Mouse (Mus musculus): ENCODE data around the gene Hmga2. TPM values are rescaled to one million over a fixed set of nuclear protein-coding genes. Genes with fewer than 3 reads are reported as not detected.
"Not testable (repeated sequence)": the region's sequence is repeated elsewhere in the genome, so short reads cannot be mapped to it uniquely, and the experiment has no call there.

Gene Hmga2
- polyA plus RNA-seq, 1 experiment from 2014 or later = 12.5 TPM

- no peak for TF ChIP-seq CTCF (IDR thresholded peaks at IDR 0.05)
- ChIA-PET POLR2A (no interaction called here), CTCF (no interaction called here)
- DNase-seq (ENCODE audit: low read depth, low spot score) (no peak), ATAC-seq (no peak)
- H3K27me3 ChIP-seq = no peaks in the 10 kb centered on the region
- in situ Hi-C loops (cut with MboI; ENCODE audit: low pct_unique_long_range_greater_than_20kb) = no loop called here
These were observed 121.7 kb downstream of the Hmga2 start for GRCm38 (mm10) chr10:120354523-120355030.

- POLR2A ChIA-PET = no interaction called here
- CTCF ChIA-PET = interaction anchor here (1.3 kb wide), 1 partner anchor 24 kb away, joined by 4 read pairs; no protein-coding TSS in a partner anchor
- peaks cover 2% of the 10 kb centered on the region for H3K27me3 ChIP-seq
- in situ Hi-C loops (cut with MboI; ENCODE audit: low pct_unique_long_range_greater_than_20kb) = no loop called here
- TF ChIP-seq CTCF (IDR thresholded peaks at IDR 0.05) = no peak
- DNase-seq (ENCODE audit: low read depth, low spot score) (no peak), ATAC-seq (no peak)
These were observed 130.9 kb downstream of the Hmga2 start for GRCm38 (mm10) chr10:120345325-120345724.

- CTCF ChIA-PET = interaction anchor here (1.3 kb wide), 1 partner anchor 24 kb away, joined by 4 read pairs; no protein-coding TSS in a partner anchor
- in situ Hi-C loops (cut with MboI; ENCODE audit: low pct_unique_long_range_greater_than_20kb) = no loop called here
- H3K27me3 ChIP-seq = peaks cover 2% of the 10 kb centered on the region
- no peak for TF ChIP-seq CTCF (IDR thresholded peaks at IDR 0.05)
- POLR2A ChIA-PET = no interaction called here
- DNase-seq (ENCODE audit: low read depth, low spot score) (no peak), ATAC-seq (no peak)
These were observed 131.5 kb downstream of the Hmga2 start for GRCm38 (mm10) chr10:120344558-120345318.

DNA sequence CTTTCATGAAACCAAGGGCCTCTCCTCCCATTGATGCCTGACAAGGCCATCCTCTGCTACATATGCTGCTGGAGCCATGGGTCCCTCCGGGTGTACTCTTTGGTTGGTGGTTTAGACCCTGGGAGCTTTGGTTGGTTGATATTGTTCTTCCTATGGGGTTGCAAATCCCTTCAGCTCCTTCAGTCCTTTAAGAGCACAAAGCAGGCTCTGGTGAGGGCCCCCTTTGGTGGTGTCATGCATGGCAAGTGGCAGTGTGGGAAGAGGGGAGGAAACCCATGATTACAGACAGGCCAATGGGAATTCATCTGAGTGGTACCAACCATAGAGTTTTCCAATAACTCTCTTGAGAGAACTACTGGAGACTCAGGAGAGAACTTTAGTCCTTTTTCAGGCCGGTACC lies 136.4 kb downstream of the Hmga2 start:
- POLR2A ChIA-PET = interaction anchor here (0.6 kb wide), 1 partner anchor 30 kb away, joined by 6 read pairs; no protein-coding TSS in a partner anchor
- H3K27me3 ChIP-seq; ATAC-seq; DNase-seq (ENCODE audit: low read depth, low spot score); in situ Hi-C loops (cut with MboI; ENCODE audit: low pct_unique_long_range_greater_than_20kb): not testable (repeated sequence)
- CTCF ChIA-PET = interaction anchor here (0.6 to 1.2 kb wide), 2 partner anchors 27 to 536 kb away, joined by 3 read pairs; no protein-coding TSS in a partner anchor

DNA sequence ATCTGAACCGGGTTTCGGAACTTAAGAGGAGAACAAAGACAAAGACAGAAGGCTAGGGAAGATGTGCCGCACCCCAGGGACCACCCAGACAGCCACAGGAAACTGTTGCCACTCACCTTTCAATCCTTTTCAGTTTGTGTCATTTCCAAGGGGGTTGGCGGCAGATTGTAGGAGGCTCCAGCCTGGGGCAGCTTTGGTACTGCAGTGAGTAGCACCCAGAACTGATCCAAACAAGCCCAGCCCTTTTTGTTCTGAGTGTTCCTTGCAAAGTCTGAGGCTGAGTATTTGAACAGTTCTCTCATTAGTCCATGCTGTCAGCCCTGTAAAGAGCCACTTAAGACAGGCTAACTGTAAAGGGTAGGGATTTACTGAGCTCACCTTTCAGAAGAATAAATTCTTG lies 136.9 kb downstream of the Hmga2 start:
- DNase-seq (ENCODE audit: low read depth, low spot score) (no peak), ATAC-seq (no peak)
- in situ Hi-C loops (cut with MboI; ENCODE audit: low pct_unique_long_range_greater_than_20kb) = no loop called here
- POLR2A ChIA-PET = interaction anchor here (0.6 kb wide), 1 partner anchor 1619 kb away, joined by 4 read pairs; no protein-coding TSS in a partner anchor
- CTCF ChIA-PET = interaction anchor here (0.6 to 1.2 kb wide), 2 partner anchors 28 to 537 kb away, joined by 3 read pairs; no protein-coding TSS in a partner anchor
- TF ChIP-seq CTCF (IDR thresholded peaks at IDR 0.05) = no peak
- no peaks in the 10 kb centered on the region for H3K27me3 ChIP-seq

DNA sequence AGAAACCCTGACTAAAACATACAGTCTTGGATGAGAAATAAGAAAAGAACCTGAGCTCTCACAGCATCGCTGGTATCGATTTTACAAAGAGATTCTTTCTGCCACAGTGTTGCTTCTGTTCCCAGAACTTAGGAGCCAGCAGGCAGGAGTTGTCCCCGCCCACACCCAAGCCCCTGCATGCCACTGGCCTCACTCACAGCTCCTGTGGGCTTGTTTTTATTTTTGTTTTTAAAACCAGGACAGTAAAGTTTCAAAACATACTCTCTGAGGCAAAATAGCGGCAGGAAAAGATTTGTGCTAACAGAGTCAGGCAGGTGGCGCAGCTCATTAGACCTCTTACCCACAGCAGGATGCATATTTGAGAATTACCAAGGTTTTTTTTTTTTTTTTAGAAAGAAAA lies 137.4 kb downstream of the Hmga2 start:
- POLR2A ChIA-PET = interaction anchor here (0.6 kb wide), 1 partner anchor 1620 kb away, joined by 4 read pairs; no protein-coding TSS in a partner anchor
- in situ Hi-C loops (cut with MboI; ENCODE audit: low pct_unique_long_range_greater_than_20kb) = no loop called here
- CTCF ChIA-PET = interaction anchor here (1.2 kb wide), 1 partner anchor 28 kb away, joined by 3 read pairs; no protein-coding TSS in a partner anchor
- no peak for TF ChIP-seq CTCF (IDR thresholded peaks at IDR 0.05)
- H3K27me3 ChIP-seq = no peaks in the 10 kb centered on the region
- DNase-seq (ENCODE audit: low read depth, low spot score) (no peak), ATAC-seq (no peak)

GRCm38 (mm10) chr10:120338431-120338830 lies 137.8 kb downstream of the Hmga2 start:
- H3K27me3 ChIP-seq; in situ Hi-C loops (cut with MboI; ENCODE audit: low pct_unique_long_range_greater_than_20kb); DNase-seq (ENCODE audit: low read depth, low spot score); CTCF ChIA-PET; POLR2A ChIA-PET; ATAC-seq: not testable (repeated sequence)

DNA sequence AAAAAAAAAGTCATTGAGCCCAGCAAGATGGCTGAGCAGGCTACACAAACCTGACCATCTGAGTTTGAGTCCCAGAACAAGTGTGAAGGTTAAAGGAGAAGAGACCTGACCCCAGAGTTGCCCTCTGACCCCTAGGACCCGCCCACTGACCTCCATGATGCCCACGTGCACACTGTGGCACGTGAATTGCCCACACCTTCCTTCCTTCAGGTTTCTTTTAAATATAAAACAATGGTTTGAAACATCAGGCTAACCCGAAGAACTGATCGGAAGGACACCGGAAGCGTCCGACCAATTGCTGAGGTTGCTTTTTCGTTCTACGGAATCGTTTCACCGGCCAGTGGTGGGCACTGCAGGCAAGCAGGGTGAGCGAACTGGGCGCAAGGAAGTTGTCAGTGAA lies 148.3 kb downstream of the Hmga2 start:
- in situ Hi-C loops (cut with MboI; ENCODE audit: low pct_unique_long_range_greater_than_20kb) = no loop called here
- CTCF ChIA-PET = no interaction called here
- DNase-seq (ENCODE audit: low read depth, low spot score) (no peak), ATAC-seq (no peak)
- POLR2A ChIA-PET = no interaction called here
- H3K27me3 ChIP-seq = no peaks in the 10 kb centered on the region
- no peak for TF ChIP-seq CTCF (IDR thresholded peaks at IDR 0.05)

- ATAC-seq (no peak), DNase-seq (ENCODE audit: low read depth, low spot score) (no peak)
- ChIA-PET POLR2A (no interaction called here), CTCF (no interaction called here)
- no peak for TF ChIP-seq CTCF (IDR thresholded peaks at IDR 0.05)
- in situ Hi-C loops (cut with MboI; ENCODE audit: low pct_unique_long_range_greater_than_20kb) = no loop called here
- H3K27me3 ChIP-seq = no peaks in the 10 kb centered on the region
These were observed 152.6 kb downstream of the Hmga2 start for GRCm38 (mm10) chr10:120323584-120324203.

DNA sequence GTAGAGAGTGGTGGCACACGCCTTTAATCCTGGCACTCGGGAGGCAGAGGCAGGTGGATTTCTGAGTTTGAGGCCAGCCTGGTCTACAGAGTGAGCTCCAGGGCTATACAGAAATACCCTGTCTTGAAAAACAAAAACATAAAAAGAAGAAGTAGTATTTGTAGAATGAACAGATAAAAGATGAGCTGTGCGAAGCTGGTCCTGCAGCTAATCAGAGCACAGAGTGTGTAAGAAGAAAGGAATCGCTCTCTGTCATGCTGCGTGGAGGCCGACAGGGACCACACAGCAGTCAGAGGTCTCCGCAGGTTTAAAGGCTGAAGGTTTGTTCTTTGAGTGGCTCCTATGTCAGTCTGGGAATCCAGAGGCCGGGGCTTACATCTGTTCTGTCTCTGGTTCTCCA lies 153.5 kb downstream of the Hmga2 start:
- TF ChIP-seq CTCF (IDR thresholded peaks at IDR 0.05) = no peak
- POLR2A ChIA-PET = interaction anchor here (0.6 kb wide), 1 partner anchor 312 kb away, joined by 6 read pairs; no protein-coding TSS in a partner anchor
- DNase-seq (ENCODE audit: low read depth, low spot score) = no peak
- no peak for ATAC-seq
- CTCF ChIA-PET = no interaction called here
- in situ Hi-C loops (cut with MboI; ENCODE audit: low pct_unique_long_range_greater_than_20kb) = no loop called here
- H3K27me3 ChIP-seq = no peaks in the 10 kb centered on the region

DNA sequence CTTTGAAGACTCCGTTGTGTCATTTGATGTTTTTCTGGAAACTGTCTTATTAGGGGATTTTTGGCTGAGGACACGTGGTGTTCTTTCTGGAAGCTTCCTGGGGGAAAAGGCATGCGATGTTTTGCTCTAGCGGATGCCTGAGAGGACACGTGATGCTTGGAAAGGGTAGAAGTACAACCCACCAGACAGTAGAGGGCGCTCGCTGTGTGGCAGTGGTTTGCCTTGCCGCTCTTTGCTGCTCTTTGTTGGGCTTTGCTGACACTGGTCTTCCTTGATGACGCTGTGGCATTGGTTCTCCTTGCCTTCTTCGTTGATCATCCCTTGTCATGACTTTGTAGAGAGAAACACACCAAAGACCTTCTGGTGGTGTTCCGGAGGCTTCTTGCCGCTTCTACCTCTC lies 156.7 kb downstream of the Hmga2 start:
- ChIA-PET POLR2A (no interaction called here), CTCF (no interaction called here)
- TF ChIP-seq CTCF (IDR thresholded peaks at IDR 0.05) = peak; percentile 38

More for the DNA sequence above, 156.7 kb downstream of the Hmga2 start:
- H3K27me3 ChIP-seq = no peaks in the 10 kb centered on the region
- in situ Hi-C loops (cut with MboI; ENCODE audit: low pct_unique_long_range_greater_than_20kb) = no loop called here
- ATAC-seq (no peak), DNase-seq (ENCODE audit: low read depth, low spot score) (no peak)

Other genes starting within 250 kb of the Hmga2 start
- gene Llph, start 249.4 kb downstream of the Hmga2 start, polyA plus RNA-seq (2021) = 41.9 TPM

All from Patski (cell line).